Mouse (Mus musculus): ENCODE results near the gene Aacs. TPM values are rescaled to one million over a fixed set of nuclear protein-coding genes. Genes with fewer than 3 reads are reported as not detected.

Gene Aacs
- polyA plus RNA-seq, 1 experiment from 2014 or later = 51.8 TPM

DNA sequence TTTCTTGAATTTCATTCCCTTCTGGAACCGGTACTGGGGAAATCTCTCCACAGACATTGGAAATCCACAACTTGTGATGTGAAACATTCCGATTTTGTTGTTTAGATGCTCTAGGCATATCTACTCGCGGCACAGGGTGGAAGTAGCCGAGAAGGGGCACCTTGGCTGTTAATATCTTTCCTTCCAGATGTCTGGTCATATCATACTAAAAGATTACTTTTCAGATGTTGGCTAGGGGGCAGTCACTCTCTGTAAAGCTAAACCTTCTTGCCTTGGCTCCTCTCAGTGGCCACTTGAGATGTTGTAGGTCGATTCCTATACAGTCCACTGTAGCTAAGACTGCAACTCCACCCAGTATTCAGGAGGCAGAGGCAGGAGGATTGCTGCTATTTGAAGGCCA is 19.5 kb upstream of the Aacs start:
- Histone ChIP-seq H3K4me3 (ENCODE audit: low read depth, low read length) (no peak overlapping the region), H3K36me3 (ENCODE audit: control insufficient read depth, insufficient read depth, low read length) (peaks cover 36% of the 10 kb centered on the region), H3K4me2 (ENCODE audit: low read length) (no peak overlapping the region), H3K9me3 (replicated peaks; ENCODE audit: control insufficient read depth, low read length) (no peaks in the 10 kb centered on the region), H3K27ac (ENCODE audit: low read depth, low read length) (no peak overlapping the region), H3K9ac (ENCODE audit: low read length) (no peak overlapping the region), H3K4me1 (ENCODE audit: control insufficient read depth, insufficient read depth, low read length) (no peaks in the 10 kb centered on the region), H3K27me3 (replicated peaks; ENCODE audit: control insufficient read depth, insufficient read depth, low read length) (no peaks in the 10 kb centered on the region)
- ATAC-seq (no peak), DNase-seq (ENCODE audit: low spot score) (no peak)
- 93% methylated on average over 6 of the region's 6 CpGs for WGBS

DNA sequence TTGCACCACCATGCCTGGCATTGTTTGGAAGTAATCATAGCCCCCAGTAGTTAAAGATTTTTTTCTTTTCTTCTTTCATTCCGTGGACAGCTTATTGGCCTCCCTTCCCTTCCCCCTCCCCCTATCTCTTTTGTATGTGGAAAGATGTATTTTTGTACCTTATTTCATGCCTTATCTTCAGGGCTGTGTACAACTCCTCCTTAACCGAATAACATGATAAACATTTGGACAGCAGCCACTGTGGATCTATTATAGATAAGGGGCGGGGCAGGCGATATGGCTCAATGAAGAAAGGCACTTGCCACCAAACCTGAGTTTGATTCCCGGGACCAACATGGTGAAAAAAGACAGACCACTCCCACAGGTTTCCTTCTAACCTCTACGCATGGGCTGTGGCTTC is 18.1 kb upstream of the Aacs start:
- H3K4me3 ChIP-seq (ENCODE audit: low read depth, low read length) = no peak overlapping the region
- no peaks in the 10 kb centered on the region for H3K27me3 ChIP-seq (replicated peaks; ENCODE audit: control insufficient read depth, insufficient read depth, low read length)
- DNase-seq (ENCODE audit: low spot score) (no peak), ATAC-seq (no peak)
- H3K27ac ChIP-seq (ENCODE audit: low read depth, low read length) = no peak overlapping the region
- no peaks in the 10 kb centered on the region for H3K4me1 ChIP-seq (ENCODE audit: control insufficient read depth, insufficient read depth, low read length)
- H3K4me2 ChIP-seq (ENCODE audit: low read length) = no peak overlapping the region
- WGBS = 89% methylated on average over 6 of the region's 6 CpGs
- H3K36me3 ChIP-seq (ENCODE audit: control insufficient read depth, insufficient read depth, low read length) = peaks cover 28% of the 10 kb centered on the region
- H3K9ac ChIP-seq (ENCODE audit: low read length) = no peak overlapping the region
- no peaks in the 10 kb centered on the region for H3K9me3 ChIP-seq (replicated peaks; ENCODE audit: control insufficient read depth, low read length)

DNA sequence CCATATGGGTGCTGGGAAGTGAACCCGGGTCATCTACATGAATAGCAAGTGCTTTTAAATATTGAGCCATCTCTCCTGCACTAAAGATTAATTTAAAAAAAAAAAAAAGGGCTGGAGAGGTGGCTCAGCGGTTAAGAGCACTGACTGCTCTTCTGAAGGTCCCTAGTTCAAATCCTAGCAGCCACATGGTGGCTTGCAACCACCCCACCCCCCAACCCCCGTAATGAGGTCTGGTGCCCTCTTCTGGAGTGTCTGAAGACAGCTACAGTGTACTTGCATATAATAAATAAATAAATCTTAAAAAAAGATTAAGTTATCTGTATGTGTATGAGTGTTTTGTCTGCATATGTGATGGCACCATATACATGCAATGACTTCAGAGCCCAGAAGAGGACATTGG is 15.0 kb upstream of the Aacs start:
- Histone ChIP-seq H3K4me1 (ENCODE audit: control insufficient read depth, insufficient read depth, low read length) (no peaks in the 10 kb centered on the region), H3K36me3 (ENCODE audit: control insufficient read depth, insufficient read depth, low read length) (peaks cover 7% of the 10 kb centered on the region), H3K4me2 (ENCODE audit: low read length) (no peak overlapping the region), H3K9ac (ENCODE audit: low read length) (no peak overlapping the region), H3K4me3 (ENCODE audit: low read depth, low read length) (no peak overlapping the region), H3K9me3 (replicated peaks; ENCODE audit: control insufficient read depth, low read length) (no peaks in the 10 kb centered on the region), H3K27me3 (replicated peaks; ENCODE audit: control insufficient read depth, insufficient read depth, low read length) (no peaks in the 10 kb centered on the region), H3K27ac (ENCODE audit: low read depth, low read length) (no peak overlapping the region)
- 86% methylated on average over 3 of the region's 3 CpGs for WGBS
- ATAC-seq (no peak), DNase-seq (ENCODE audit: low spot score) (no peak)

GRCm38 (mm10) chr5:125461868-125462445 is 13.7 kb upstream of the Aacs start:
- H3K4me3 ChIP-seq (ENCODE audit: low read depth, low read length) = no peak overlapping the region
- H3K36me3 ChIP-seq (ENCODE audit: control insufficient read depth, insufficient read depth, low read length) = no peaks in the 10 kb centered on the region
- H3K9ac ChIP-seq (ENCODE audit: low read length) = no peak overlapping the region
- no peak overlapping the region for H3K27ac ChIP-seq (ENCODE audit: low read depth, low read length)
- no peaks in the 10 kb centered on the region for H3K9me3 ChIP-seq (replicated peaks; ENCODE audit: control insufficient read depth, low read length)
- DNase-seq (ENCODE audit: low spot score) = peak; percentile 37
- ATAC-seq = no peak
- 46% methylated on average over 10 of the region's 10 CpGs for WGBS
- no peak overlapping the region for H3K4me2 ChIP-seq (ENCODE audit: low read length)
- no peaks in the 10 kb centered on the region for H3K27me3 ChIP-seq (replicated peaks; ENCODE audit: control insufficient read depth, insufficient read depth, low read length)
- H3K4me1 ChIP-seq (ENCODE audit: control insufficient read depth, insufficient read depth, low read length) = no peaks in the 10 kb centered on the region

DNA sequence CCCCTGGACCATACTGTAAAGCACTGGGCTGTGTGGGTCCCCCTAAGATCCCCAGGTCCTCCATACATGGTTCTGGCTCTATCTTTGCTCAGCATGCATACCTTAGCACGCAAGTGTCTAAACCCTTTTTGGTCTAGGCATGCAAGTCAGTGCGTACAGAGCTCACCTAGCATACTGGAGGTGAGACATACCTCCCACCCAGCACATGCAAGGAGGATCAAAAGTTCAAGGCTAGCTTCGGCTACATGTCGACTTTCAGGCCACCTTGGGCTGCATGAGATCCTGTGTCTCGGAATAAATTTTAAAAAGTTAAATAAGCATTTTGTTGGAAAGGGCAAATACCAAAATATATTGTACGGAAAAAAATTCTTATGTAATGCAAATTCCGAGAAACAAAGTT is 10.4 kb upstream of the Aacs start:
- H3K4me1 ChIP-seq (ENCODE audit: control insufficient read depth, insufficient read depth, low read length) = no peaks in the 10 kb centered on the region
- ATAC-seq (peak; percentile 19), DNase-seq (ENCODE audit: low spot score) (no peak)
- H3K9me3 ChIP-seq (replicated peaks; ENCODE audit: control insufficient read depth, low read length) = no peaks in the 10 kb centered on the region
- H3K9ac ChIP-seq (ENCODE audit: low read length) = no peak overlapping the region
- H3K36me3 ChIP-seq (ENCODE audit: control insufficient read depth, insufficient read depth, low read length) = no peaks in the 10 kb centered on the region
- H3K27me3 ChIP-seq (replicated peaks; ENCODE audit: control insufficient read depth, insufficient read depth, low read length) = no peaks in the 10 kb centered on the region
- no peak overlapping the region for H3K27ac ChIP-seq (ENCODE audit: low read depth, low read length)
- H3K4me3 ChIP-seq (ENCODE audit: low read depth, low read length) = peak overlapping the region; percentile 25
- 51% methylated on average over 7 of the region's 7 CpGs for WGBS
- H3K4me2 ChIP-seq (ENCODE audit: low read length) = peak overlapping the region; percentile 54

GRCm38 (mm10) chr5:125465701-125466106 is 9.9 kb upstream of the Aacs start:
- H3K27ac ChIP-seq (ENCODE audit: low read depth, low read length) = peak overlapping the region; percentile 39; the same call in 1 of the 2 replicates
- H3K9ac ChIP-seq (ENCODE audit: low read length) = peak overlapping the region; percentile 50; the same call in 1 of the 2 replicates
- H3K4me2 ChIP-seq (ENCODE audit: low read length) = peak overlapping the region; percentile 54
- DNase-seq (ENCODE audit: low spot score) = peak; percentile 99
- under 1% methylated on average over 25 of the region's 25 CpGs for WGBS
- H3K36me3 ChIP-seq (ENCODE audit: control insufficient read depth, insufficient read depth, low read length) = no peaks in the 10 kb centered on the region
- H3K9me3 ChIP-seq (replicated peaks; ENCODE audit: control insufficient read depth, low read length) = no peaks in the 10 kb centered on the region
- peak; percentile 100 for ATAC-seq
- no peaks in the 10 kb centered on the region for H3K27me3 ChIP-seq (replicated peaks; ENCODE audit: control insufficient read depth, insufficient read depth, low read length)
- H3K4me3 ChIP-seq (ENCODE audit: low read depth, low read length) = peak overlapping the region; percentile 25
- no peaks in the 10 kb centered on the region for H3K4me1 ChIP-seq (ENCODE audit: control insufficient read depth, insufficient read depth, low read length)

DNA sequence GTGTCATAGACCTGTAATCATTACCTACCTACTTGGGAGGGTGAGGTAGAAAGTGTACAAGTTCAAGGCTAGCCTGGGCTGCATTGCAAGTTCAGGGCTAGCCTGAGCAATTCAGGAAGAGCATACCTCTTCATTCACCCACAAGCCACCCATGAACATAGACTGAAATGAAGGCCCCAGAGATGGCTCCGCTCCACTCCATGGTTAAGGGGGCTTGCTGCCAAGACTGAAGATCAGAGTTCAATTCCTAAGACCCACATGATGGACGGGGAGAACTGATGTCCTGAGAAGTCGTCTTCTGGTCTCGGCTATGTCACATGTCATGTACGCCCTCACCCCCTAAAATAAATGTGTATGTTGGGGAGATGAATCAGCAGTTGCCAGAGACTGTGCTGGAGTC is 9.1 kb upstream of the Aacs start:
- Histone ChIP-seq H3K9ac (ENCODE audit: low read length) (no peak overlapping the region), H3K4me1 (ENCODE audit: control insufficient read depth, insufficient read depth, low read length) (no peaks in the 10 kb centered on the region), H3K4me3 (ENCODE audit: low read depth, low read length) (no peak overlapping the region), H3K9me3 (replicated peaks; ENCODE audit: control insufficient read depth, low read length) (no peaks in the 10 kb centered on the region), H3K4me2 (ENCODE audit: low read length) (no peak overlapping the region), H3K27ac (ENCODE audit: low read depth, low read length) (0 out of 2 replicates have a peak overlapping the region, but pooled peaks have one; percentile 39), H3K36me3 (ENCODE audit: control insufficient read depth, insufficient read depth, low read length) (no peaks in the 10 kb centered on the region), H3K27me3 (replicated peaks; ENCODE audit: control insufficient read depth, insufficient read depth, low read length) (no peaks in the 10 kb centered on the region)
- WGBS = 93% methylated on average over 5 of the region's 5 CpGs
- no peak for ATAC-seq
- no peak for DNase-seq (ENCODE audit: low spot score)

DNA sequence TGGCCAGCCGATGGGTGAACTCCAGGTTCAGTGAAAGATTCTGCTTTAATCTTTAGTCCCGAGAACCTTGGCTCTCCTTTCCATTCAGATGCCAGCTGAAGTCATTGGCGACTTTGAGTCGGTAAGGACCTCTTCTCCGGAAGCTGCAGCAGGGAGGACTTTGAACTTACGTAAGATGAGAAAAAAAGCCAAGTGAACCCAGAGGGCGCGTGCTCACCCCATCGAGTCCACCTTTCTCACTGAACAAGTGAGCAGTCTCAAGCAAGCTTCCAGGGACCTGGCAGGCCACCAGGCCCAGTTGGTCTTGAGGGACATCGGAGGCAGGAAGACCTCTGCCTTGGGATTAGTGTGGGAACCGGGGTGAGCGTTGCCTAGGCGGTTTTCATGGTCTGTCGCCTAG is 8.4 kb upstream of the Aacs start:
- Histone ChIP-seq H3K27ac (ENCODE audit: low read depth, low read length) (no peak overlapping the region), H3K9me3 (replicated peaks; ENCODE audit: control insufficient read depth, low read length) (no peaks in the 10 kb centered on the region), H3K4me2 (ENCODE audit: low read length) (no peak overlapping the region), H3K9ac (ENCODE audit: low read length) (no peak overlapping the region), H3K4me1 (ENCODE audit: control insufficient read depth, insufficient read depth, low read length) (no peaks in the 10 kb centered on the region), H3K4me3 (ENCODE audit: low read depth, low read length) (no peak overlapping the region), H3K27me3 (replicated peaks; ENCODE audit: control insufficient read depth, insufficient read depth, low read length) (no peaks in the 10 kb centered on the region), H3K36me3 (ENCODE audit: control insufficient read depth, insufficient read depth, low read length) (no peaks in the 10 kb centered on the region)
- 93% methylated on average over 14 of the region's 14 CpGs for WGBS
- DNase-seq (ENCODE audit: low spot score) = no peak
- no peak for ATAC-seq

- no peak for ATAC-seq
These were observed 4.9 kb upstream of the Aacs start for GRCm38 (mm10) chr5:125470713-125471112.

More at GRCm38 (mm10) chr5:125470713-125471112, 4.9 kb upstream of the Aacs start:
- Histone ChIP-seq H3K27ac (ENCODE audit: low read depth, low read length) (no peak overlapping the region), H3K9me3 (replicated peaks; ENCODE audit: control insufficient read depth, low read length) (no peaks in the 10 kb centered on the region), H3K4me1 (ENCODE audit: control insufficient read depth, insufficient read depth, low read length) (0 out of 2 replicates have a peak, but pooled peaks cover 2% of the 10 kb centered on the region), H3K36me3 (ENCODE audit: control insufficient read depth, insufficient read depth, low read length) (no peaks in the 10 kb centered on the region), H3K9ac (ENCODE audit: low read length) (no peak overlapping the region), H3K4me2 (ENCODE audit: low read length) (no peak overlapping the region), H3K4me3 (ENCODE audit: low read depth, low read length) (no peak overlapping the region), H3K27me3 (replicated peaks; ENCODE audit: control insufficient read depth, insufficient read depth, low read length) (no peaks in the 10 kb centered on the region)
- 92% methylated on average over 4 of the region's 4 CpGs for WGBS
- DNase-seq (ENCODE audit: low spot score) = no peak

Measured in forebrain, embryonic 14.5 days (tissue).